Mouse (Mus musculus): ENCODE measurements around the gene Cacna1c. TPM values are rescaled to one million over a fixed set of nuclear protein-coding genes. Genes with fewer than 3 reads are reported as not detected.

Cacna1c gene
- polyA plus RNA-seq, 1 experiment from 2014 or later = 7.1 TPM

- H3K27ac ChIP-seq (replicated peaks; ENCODE audit: low read depth, low read length) = no peak overlapping the region
- H3K9ac ChIP-seq (replicated peaks; ENCODE audit: low read length) = no peak overlapping the region
- H3K27me3 ChIP-seq (ENCODE audit: control insufficient read depth, insufficient read depth, low read length) = no peaks in the 10 kb centered on the region
- H3K4me2 ChIP-seq (ENCODE audit: low read length) = no peak overlapping the region
- no peaks in the 10 kb centered on the region for H3K36me3 ChIP-seq (ENCODE audit: control insufficient read depth, insufficient read depth, low read length)
- 81% methylated on average over 4 of the region's 4 CpGs for WGBS
- no peaks in the 10 kb centered on the region for H3K4me1 ChIP-seq (ENCODE audit: control insufficient read depth, insufficient read depth, low read length)
- ATAC-seq (ENCODE audit: low FRiP score, low TSS enrichment) = no peak
- no peak for DNase-seq
- no peak overlapping the region for H3K4me3 ChIP-seq (replicated peaks; ENCODE audit: low read depth, low read length)
- no peaks in the 10 kb centered on the region for H3K9me3 ChIP-seq (ENCODE audit: control insufficient read depth, low read length)
These were observed 229.3 kb downstream of the Cacna1c start for GRCm38 (mm10) chr6:118966904-118967303.

- H3K9me3 ChIP-seq (ENCODE audit: control insufficient read depth, low read length) = no peaks in the 10 kb centered on the region
- no peaks in the 10 kb centered on the region for H3K36me3 ChIP-seq (ENCODE audit: control insufficient read depth, insufficient read depth, low read length)
- H3K4me2 ChIP-seq (ENCODE audit: low read length) = no peak overlapping the region
- H3K4me1 ChIP-seq (ENCODE audit: control insufficient read depth, insufficient read depth, low read length) = no peaks in the 10 kb centered on the region
- no peak overlapping the region for H3K4me3 ChIP-seq (replicated peaks; ENCODE audit: low read depth, low read length)
- WGBS = 52% methylated on average over 2 of the region's 2 CpGs
- H3K27me3 ChIP-seq (ENCODE audit: control insufficient read depth, insufficient read depth, low read length) = no peaks in the 10 kb centered on the region
- DNase-seq (no peak), ATAC-seq (ENCODE audit: low FRiP score, low TSS enrichment) (no peak)
- H3K9ac ChIP-seq (replicated peaks; ENCODE audit: low read length) = no peak overlapping the region
- no peak overlapping the region for H3K27ac ChIP-seq (replicated peaks; ENCODE audit: low read depth, low read length)
These were observed 230.6 kb downstream of the Cacna1c start for GRCm38 (mm10) chr6:118965577-118965976.

GRCm38 (mm10) chr6:118963806-118964205, 232.4 kb downstream of the Cacna1c start:
- Histone ChIP-seq H3K4me3 (replicated peaks; ENCODE audit: low read depth, low read length) (no peak overlapping the region), H3K9ac (replicated peaks; ENCODE audit: low read length) (no peak overlapping the region), H3K4me2 (ENCODE audit: low read length) (no peak overlapping the region), H3K4me1 (ENCODE audit: control insufficient read depth, insufficient read depth, low read length) (no peaks in the 10 kb centered on the region), H3K27ac (replicated peaks; ENCODE audit: low read depth, low read length) (no peak overlapping the region), H3K9me3 (ENCODE audit: control insufficient read depth, low read length) (no peaks in the 10 kb centered on the region), H3K27me3 (ENCODE audit: control insufficient read depth, insufficient read depth, low read length) (no peaks in the 10 kb centered on the region), H3K36me3 (ENCODE audit: control insufficient read depth, insufficient read depth, low read length) (no peaks in the 10 kb centered on the region)
- ATAC-seq (ENCODE audit: low FRiP score, low TSS enrichment) (no peak), DNase-seq (no peak)
- 93% methylated on average over 6 of the region's 6 CpGs for WGBS

- Histone ChIP-seq H3K4me2 (ENCODE audit: low read length) (no peak overlapping the region), H3K27ac (replicated peaks; ENCODE audit: low read depth, low read length) (no peak overlapping the region), H3K9me3 (ENCODE audit: control insufficient read depth, low read length) (no peaks in the 10 kb centered on the region), H3K4me3 (replicated peaks; ENCODE audit: low read depth, low read length) (no peak overlapping the region), H3K36me3 (ENCODE audit: control insufficient read depth, insufficient read depth, low read length) (no peaks in the 10 kb centered on the region), H3K9ac (replicated peaks; ENCODE audit: low read length) (no peak overlapping the region), H3K27me3 (ENCODE audit: control insufficient read depth, insufficient read depth, low read length) (no peaks in the 10 kb centered on the region), H3K4me1 (ENCODE audit: control insufficient read depth, insufficient read depth, low read length) (no peaks in the 10 kb centered on the region)
- ATAC-seq (ENCODE audit: low FRiP score, low TSS enrichment) (no peak), DNase-seq (no peak)
- WGBS = 54% methylated on average over 5 of the region's 5 CpGs
These were observed 232.9 kb downstream of the Cacna1c start for GRCm38 (mm10) chr6:118963283-118963682.

- no peak for ATAC-seq (ENCODE audit: low FRiP score, low TSS enrichment)
- DNase-seq = no peak
- Histone ChIP-seq H3K4me3 (replicated peaks; ENCODE audit: low read depth, low read length) (no peak overlapping the region), H3K27me3 (ENCODE audit: control insufficient read depth, insufficient read depth, low read length) (no peaks in the 10 kb centered on the region), H3K4me1 (ENCODE audit: control insufficient read depth, insufficient read depth, low read length) (no peaks in the 10 kb centered on the region), H3K4me2 (ENCODE audit: low read length) (no peak overlapping the region), H3K36me3 (ENCODE audit: control insufficient read depth, insufficient read depth, low read length) (no peaks in the 10 kb centered on the region), H3K9ac (replicated peaks; ENCODE audit: low read length) (no peak overlapping the region), H3K9me3 (ENCODE audit: control insufficient read depth, low read length) (no peaks in the 10 kb centered on the region), H3K27ac (replicated peaks; ENCODE audit: low read depth, low read length) (no peak overlapping the region)
- WGBS = 95% methylated on average over 9 of the region's 9 CpGs
These were observed 237.7 kb downstream of the Cacna1c start for GRCm38 (mm10) chr6:118958529-118958928.

- Histone ChIP-seq H3K27ac (replicated peaks; ENCODE audit: low read depth, low read length) (no peak overlapping the region), H3K4me2 (ENCODE audit: low read length) (no peak overlapping the region), H3K4me3 (replicated peaks; ENCODE audit: low read depth, low read length) (no peak overlapping the region), H3K36me3 (ENCODE audit: control insufficient read depth, insufficient read depth, low read length) (no peaks in the 10 kb centered on the region), H3K4me1 (ENCODE audit: control insufficient read depth, insufficient read depth, low read length) (no peaks in the 10 kb centered on the region), H3K9me3 (ENCODE audit: control insufficient read depth, low read length) (no peaks in the 10 kb centered on the region), H3K9ac (replicated peaks; ENCODE audit: low read length) (no peak overlapping the region), H3K27me3 (ENCODE audit: control insufficient read depth, insufficient read depth, low read length) (no peaks in the 10 kb centered on the region)
- ATAC-seq (ENCODE audit: low FRiP score, low TSS enrichment) (no peak), DNase-seq (no peak)
- 85% methylated on average over 4 of the region's 4 CpGs for WGBS
These were observed 240.0 kb downstream of the Cacna1c start for GRCm38 (mm10) chr6:118956234-118956633.

- Histone ChIP-seq H3K4me1 (ENCODE audit: control insufficient read depth, insufficient read depth, low read length) (no peaks in the 10 kb centered on the region), H3K27me3 (ENCODE audit: control insufficient read depth, insufficient read depth, low read length) (no peaks in the 10 kb centered on the region), H3K9me3 (ENCODE audit: control insufficient read depth, low read length) (no peaks in the 10 kb centered on the region), H3K4me2 (ENCODE audit: low read length) (no peak overlapping the region), H3K36me3 (ENCODE audit: control insufficient read depth, insufficient read depth, low read length) (no peaks in the 10 kb centered on the region), H3K27ac (replicated peaks; ENCODE audit: low read depth, low read length) (no peak overlapping the region), H3K4me3 (replicated peaks; ENCODE audit: low read depth, low read length) (no peak overlapping the region), H3K9ac (replicated peaks; ENCODE audit: low read length) (no peak overlapping the region)
- ATAC-seq (ENCODE audit: low FRiP score, low TSS enrichment) (no peak), DNase-seq (no peak)
These were observed 240.4 kb downstream of the Cacna1c start for GRCm38 (mm10) chr6:118955777-118956176.

GRCm38 (mm10) chr6:118954988-118955554, 241.1 kb downstream of the Cacna1c start:
- no peak for DNase-seq
- ATAC-seq (ENCODE audit: low FRiP score, low TSS enrichment) = no peak
- WGBS = 87% methylated on average over 7 of the region's 7 CpGs

GRCm38 (mm10) chr6:118952377-118952776, 243.8 kb downstream of the Cacna1c start:
- no peaks in the 10 kb centered on the region for H3K36me3 ChIP-seq (ENCODE audit: control insufficient read depth, insufficient read depth, low read length)
- WGBS = 87% methylated on average over 9 of the region's 9 CpGs
- 0 out of 2 replicates have a peak overlapping the region, but pooled peaks have one; percentile 14 for H3K27ac ChIP-seq (replicated peaks; ENCODE audit: low read depth, low read length)
- H3K9ac ChIP-seq (replicated peaks; ENCODE audit: low read length) = no peak overlapping the region
- no peak overlapping the region for H3K4me2 ChIP-seq (ENCODE audit: low read length)
- H3K4me1 ChIP-seq (ENCODE audit: control insufficient read depth, insufficient read depth, low read length) = no peaks in the 10 kb centered on the region
- no peak overlapping the region for H3K4me3 ChIP-seq (replicated peaks; ENCODE audit: low read depth, low read length)
- ATAC-seq (ENCODE audit: low FRiP score, low TSS enrichment) (no peak), DNase-seq (no peak)
- no peaks in the 10 kb centered on the region for H3K9me3 ChIP-seq (ENCODE audit: control insufficient read depth, low read length)
- H3K27me3 ChIP-seq (ENCODE audit: control insufficient read depth, insufficient read depth, low read length) = no peaks in the 10 kb centered on the region

More at GRCm38 (mm10) chr6:118954988-118955554, 241.1 kb downstream of the Cacna1c start:
- Histone ChIP-seq H3K27me3 (ENCODE audit: control insufficient read depth, insufficient read depth, low read length) (no peaks in the 10 kb centered on the region), H3K4me3 (replicated peaks; ENCODE audit: low read depth, low read length) (no peak overlapping the region), H3K9me3 (ENCODE audit: control insufficient read depth, low read length) (no peaks in the 10 kb centered on the region), H3K4me2 (ENCODE audit: low read length) (no peak overlapping the region), H3K4me1 (ENCODE audit: control insufficient read depth, insufficient read depth, low read length) (no peaks in the 10 kb centered on the region), H3K27ac (replicated peaks; ENCODE audit: low read depth, low read length) (no peak overlapping the region), H3K9ac (replicated peaks; ENCODE audit: low read length) (no peak overlapping the region), H3K36me3 (ENCODE audit: control insufficient read depth, insufficient read depth, low read length) (no peaks in the 10 kb centered on the region)

Measured in midbrain, embryonic 14.5 days (tissue).